In the genomic region with DNA sequence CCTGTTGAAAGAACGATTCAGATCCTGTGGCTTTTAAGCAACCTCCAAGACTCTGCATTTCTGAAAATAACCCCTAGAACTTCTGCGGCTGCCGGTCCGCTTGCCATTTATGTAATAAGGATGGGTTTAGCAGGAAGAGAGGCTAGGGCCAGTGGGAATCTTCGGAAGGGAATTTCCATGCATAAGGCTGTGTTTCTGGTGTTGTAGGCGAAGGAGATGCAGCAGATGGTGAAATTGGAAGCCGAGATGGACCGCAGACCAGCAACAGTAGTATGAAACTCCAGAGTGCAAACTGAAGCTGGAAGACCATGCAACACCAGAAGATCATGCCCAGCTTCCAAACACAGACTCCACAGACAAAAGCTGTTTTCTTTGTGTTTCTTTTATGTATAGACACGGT, we compare ENCODE assay signal across 31 mouse cellular contexts. TPM values are rescaled to one million over a fixed set of nuclear protein-coding genes. Genes with fewer than 3 reads are reported as not detected.
"Had no signal": no experiment of that assay in that cellular context is flagged by ENCODE, and none has a peak within 500 bp of the region (broad histone marks: within the 10 kb centered on the region; RNA-seq: fewer than 3 reads in every experiment).

No protein-coding gene starts in this region.

- H3K9me3 ChIP-seq: heart, embryonic 10.5 days; heart, embryonic 13.5 days; heart, embryonic 15.5 days; hindbrain, embryonic 10.5 days; hindbrain, embryonic 12.5 days; intestine, embryonic 15.5 days; limb, embryonic 10.5 days; limb, embryonic 12.5 days; liver, embryonic 13.5 days; liver, embryonic 15.5 days had no signal

- ATAC-seq: hindbrain, embryonic 16.5 days; inflammation-experienced regulatory T-cells, adult 6 months; intestine, embryonic 15.5 days; intestine, postnatal 0 days had no signal

- H3K4me2 ChIP-seq: heart, embryonic 13.5 days; heart, embryonic 15.5 days; hindbrain, embryonic 12.5 days; hindbrain, embryonic 14.5 days; intestine, embryonic 15.5 days; limb, embryonic 12.5 days; liver, embryonic 11.5 days; liver, embryonic 13.5 days; liver, embryonic 15.5 days had no signal

- H3K27me3 ChIP-seq: heart, embryonic 13.5 days; heart, embryonic 15.5 days; hindbrain, embryonic 12.5 days; intestine, embryonic 15.5 days; limb, embryonic 12.5 days; liver, embryonic 13.5 days; liver, embryonic 15.5 days had no signal

- H3K4me1 ChIP-seq: heart, embryonic 10.5 days; heart, embryonic 13.5 days; heart, embryonic 15.5 days; hindbrain, embryonic 10.5 days; hindbrain, embryonic 12.5 days; intestine, embryonic 15.5 days; limb, embryonic 10.5 days; limb, embryonic 12.5 days; liver, embryonic 13.5 days; liver, embryonic 15.5 days had no signal

- H3K36me3 ChIP-seq: hindbrain, embryonic 10.5 days; hindbrain, embryonic 12.5 days; intestine, embryonic 15.5 days; limb, embryonic 10.5 days; limb, embryonic 12.5 days; liver, embryonic 13.5 days; liver, embryonic 15.5 days had no signal

- H3K27ac ChIP-seq: heart, embryonic 10.5 days; heart, embryonic 13.5 days; heart, embryonic 15.5 days; hindbrain, embryonic 10.5 days; hindbrain, embryonic 12.5 days; hindbrain, embryonic 14.5 days; intestine, embryonic 15.5 days; left cerebral cortex, adult 2 months; limb, embryonic 10.5 days; limb, embryonic 12.5 days; liver, embryonic 13.5 days; liver, embryonic 15.5 days had no signal

- H3K4me3 ChIP-seq: heart, embryonic 10.5 days; heart, embryonic 13.5 days; heart, embryonic 15.5 days; hindbrain, embryonic 10.5 days; hindbrain, embryonic 12.5 days; intestine, embryonic 15.5 days; left cerebral cortex, adult 2 months; limb, embryonic 10.5 days; limb, embryonic 12.5 days; liver, embryonic 13.5 days; liver, embryonic 15.5 days had no signal

- DNase-seq: gastrocnemius, postnatal 14 days; gastrocnemius, postnatal 36 days; heart, adult 18-20 months; heart, postnatal 14 days; heart, postnatal 36 days; kidney, adult 18-20 months; kidney, adult 8-10 months; kidney, postnatal 10 days; kidney, postnatal 25 days; kidney, postnatal 4 days; liver; liver, embryonic 13.5 days had no signal

- H3K9ac ChIP-seq: heart, embryonic 13.5 days; heart, embryonic 15.5 days; hindbrain, embryonic 12.5 days; hindbrain, embryonic 14.5 days; intestine, embryonic 15.5 days; limb, embryonic 12.5 days; liver, embryonic 13.5 days; liver, embryonic 15.5 days had no signal

RNA-seq across cellular contexts. Expression of gene Lamp5, which starts 39.3 kb away (rescaled TPM):
- total RNA-seq: gastrocnemius, adult 18-20 months; gastrocnemius, adult 8-10 months; gastrocnemius, postnatal 14 days; gastrocnemius, postnatal 36 days; heart, adult 18-20 months; heart, adult 8-10 months; heart, postnatal 14 days; heart, postnatal 36 days had no signal
- polyA plus RNA-seq: heart, embryonic 13.5 days; heart, embryonic 15.5 days; heart, postnatal 0 days; inflammation-experienced regulatory T-cells, adult 6 months; intestine, embryonic 15.5 days; intestine, postnatal 0 days; limb, embryonic 10.5 days; liver, embryonic 15.5 days had no signal
